Mouse (Mus musculus) cerebral cortex, adult 2 months (tissue): Measurements from ENCODE around the gene 9230112D13Rik.

Experiments used
- WGBS: fragments of 180-500 bp; shearing (Covaris S2); methylation state at CpG from one replicate; pipeline ENCODE4 v1.1.7; 2018; 5-methylcytosine and 5-hydroxymethylcytosine counted together

9230112D13Rik gene

DNA sequence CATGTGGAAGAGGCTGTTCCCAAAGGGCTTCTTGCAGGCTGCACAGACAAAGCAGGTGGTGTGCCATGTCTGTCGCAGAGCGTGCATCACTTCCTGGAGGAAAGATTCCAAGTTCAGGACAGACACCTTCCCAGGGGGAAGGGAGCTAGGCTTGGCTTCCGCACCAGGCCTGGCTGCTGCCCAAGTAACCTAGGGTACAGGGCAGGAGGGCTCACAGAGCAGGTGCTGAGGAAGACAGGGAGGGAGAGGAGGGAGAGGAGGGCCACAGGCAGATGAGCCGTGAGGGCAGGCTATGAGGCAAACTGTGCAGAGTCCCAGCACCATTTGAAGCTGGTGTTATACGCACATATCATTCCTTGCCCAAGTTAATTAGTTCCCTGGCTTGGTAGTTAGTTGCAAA lies 19.3 kb upstream of the 9230112D13Rik start:
- 87% methylated on average over 5 of the region's 5 CpGs for WGBS

DNA sequence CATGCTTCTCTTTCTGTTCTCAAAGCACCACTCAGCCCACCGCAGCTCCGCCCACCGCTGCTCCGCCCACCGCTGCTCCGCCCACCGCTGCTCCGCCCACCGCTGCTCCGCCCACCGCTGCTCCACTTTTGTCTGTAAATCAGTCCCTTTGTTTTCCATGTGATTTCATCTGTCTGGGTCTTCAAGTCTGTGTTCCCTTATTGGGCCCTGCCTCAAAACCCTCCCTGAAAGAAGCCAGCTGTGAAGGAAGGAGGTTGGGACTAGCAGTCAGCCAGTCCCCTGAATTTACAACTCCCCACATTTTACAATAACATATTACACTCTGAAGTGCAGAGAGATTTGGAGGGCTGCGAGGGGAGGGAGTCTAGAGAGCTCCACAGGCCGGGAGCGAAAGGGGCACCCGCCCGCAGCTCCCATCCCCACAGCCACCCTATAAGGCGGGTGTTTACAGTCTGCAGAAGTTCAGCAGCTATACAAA lies 18.1 kb upstream of the 9230112D13Rik start:
- WGBS, result 36% methylated on average over 13 of the region's 17 CpGs

DNA sequence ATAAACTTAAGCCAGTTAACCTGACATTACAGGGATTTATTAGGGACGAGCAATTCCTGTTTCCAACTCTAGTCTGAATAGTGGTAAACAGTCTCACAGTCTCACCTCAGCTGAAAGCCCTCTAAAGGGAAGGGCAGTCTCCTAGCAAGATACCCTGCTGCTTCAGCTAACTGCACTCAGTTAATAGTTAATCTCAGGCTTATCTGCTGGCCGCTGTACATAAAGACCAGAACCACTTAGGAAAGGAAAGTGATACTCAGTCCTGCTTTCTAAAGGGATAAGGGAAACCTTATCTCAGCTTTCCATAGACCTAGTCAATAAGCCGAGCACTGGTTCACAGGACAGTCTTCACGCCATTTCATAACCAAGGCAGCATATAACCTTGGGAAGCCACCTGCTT lies 13.3 kb upstream of the 9230112D13Rik start:
- WGBS, result 96% methylated on average over 4 of the region's 4 CpGs

DNA sequence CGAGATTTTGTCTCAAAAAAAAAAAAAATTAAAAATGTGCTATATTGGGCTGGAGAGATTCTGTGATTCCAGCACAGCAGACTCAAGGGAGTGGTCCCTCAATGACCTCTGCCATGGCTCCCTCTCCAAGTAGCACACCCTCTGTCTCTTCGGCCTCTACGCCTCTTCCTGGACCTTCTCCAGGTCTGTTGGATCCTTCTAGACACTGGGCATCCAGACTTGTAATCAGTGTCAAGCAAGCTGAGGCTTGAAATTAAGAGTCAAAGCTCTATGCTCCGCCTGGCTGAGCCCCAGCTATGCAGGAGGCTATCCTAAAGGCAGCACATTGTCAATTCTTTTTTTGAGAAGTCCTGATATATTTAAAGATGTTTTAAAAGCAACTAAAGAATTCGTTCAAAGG lies 10.9 kb upstream of the 9230112D13Rik start:
- 74% methylated on average over 5 of the region's 5 CpGs for WGBS

DNA sequence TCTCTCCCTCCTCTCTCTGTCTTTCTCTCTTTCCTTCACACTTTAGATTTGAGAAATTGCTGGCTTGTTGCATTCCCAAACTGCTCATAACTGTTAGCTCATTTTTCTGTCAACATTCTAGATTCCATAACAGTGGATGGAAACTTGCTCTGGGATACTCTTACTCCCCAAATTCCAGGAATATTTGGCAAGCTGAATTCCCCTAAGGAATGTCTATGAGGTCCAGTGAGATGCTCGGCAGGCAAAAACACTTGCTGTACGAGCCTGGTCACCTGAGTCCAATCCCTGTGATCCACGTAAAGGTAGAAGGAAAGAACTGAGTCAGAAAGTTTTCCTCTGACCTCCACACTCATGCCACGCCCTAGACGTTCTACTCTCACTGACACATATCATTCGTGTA lies 9.9 kb upstream of the 9230112D13Rik start:
- 87% methylated on average over 6 of the region's 6 CpGs for WGBS

DNA sequence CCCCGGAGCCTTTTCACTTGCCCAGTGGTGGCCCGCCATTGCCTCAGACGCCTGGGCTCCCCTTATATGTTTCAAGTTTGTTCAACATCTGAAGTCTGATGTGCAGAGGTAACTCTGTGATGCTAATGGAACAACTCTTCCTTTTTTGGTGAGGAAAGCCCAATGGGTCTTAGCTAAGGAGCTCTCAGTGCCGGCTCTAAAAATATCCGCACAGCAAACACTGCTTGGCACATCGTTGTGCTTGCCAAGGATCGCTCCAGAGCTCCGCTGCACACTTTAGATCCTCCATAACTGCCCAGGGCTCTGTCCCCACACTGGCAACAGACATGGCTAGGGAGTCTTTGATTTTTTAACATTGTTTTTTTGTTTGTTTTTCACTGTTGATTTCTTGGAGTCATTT lies 6.2 kb upstream of the 9230112D13Rik start:
- 42% methylated on average over 8 of the region's 8 CpGs for WGBS

DNA sequence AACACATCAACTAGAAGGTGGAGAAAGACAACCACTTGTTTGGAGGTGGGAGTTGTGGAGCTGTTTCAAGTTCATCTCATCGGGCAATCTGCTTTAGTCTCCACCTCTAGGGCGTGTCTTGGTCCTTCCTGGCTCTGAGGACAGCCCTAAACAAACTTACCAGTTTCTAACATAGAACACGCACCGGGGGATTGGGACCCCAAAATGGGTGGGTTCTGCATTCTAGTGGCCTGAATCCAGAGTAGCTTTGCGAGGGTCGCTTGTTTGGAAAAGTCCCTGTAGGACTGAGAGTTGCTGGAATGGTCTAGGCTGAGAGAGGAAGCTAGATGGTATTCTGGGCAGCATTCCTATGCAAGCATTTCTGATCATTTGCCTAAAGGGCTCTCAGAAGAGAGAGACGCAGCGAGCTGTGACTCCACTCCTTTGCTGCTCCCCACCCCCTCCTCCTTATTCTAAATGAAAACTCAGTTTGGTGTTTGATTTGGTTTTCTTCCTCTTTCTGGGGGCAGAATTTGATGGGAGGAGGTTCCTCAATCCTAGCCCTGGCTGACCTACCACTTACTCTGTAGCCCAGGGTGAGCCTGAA lies 4.5 kb downstream of the 9230112D13Rik start:
- WGBS, result 88% methylated on average over 8 of the region's 8 CpGs

DNA sequence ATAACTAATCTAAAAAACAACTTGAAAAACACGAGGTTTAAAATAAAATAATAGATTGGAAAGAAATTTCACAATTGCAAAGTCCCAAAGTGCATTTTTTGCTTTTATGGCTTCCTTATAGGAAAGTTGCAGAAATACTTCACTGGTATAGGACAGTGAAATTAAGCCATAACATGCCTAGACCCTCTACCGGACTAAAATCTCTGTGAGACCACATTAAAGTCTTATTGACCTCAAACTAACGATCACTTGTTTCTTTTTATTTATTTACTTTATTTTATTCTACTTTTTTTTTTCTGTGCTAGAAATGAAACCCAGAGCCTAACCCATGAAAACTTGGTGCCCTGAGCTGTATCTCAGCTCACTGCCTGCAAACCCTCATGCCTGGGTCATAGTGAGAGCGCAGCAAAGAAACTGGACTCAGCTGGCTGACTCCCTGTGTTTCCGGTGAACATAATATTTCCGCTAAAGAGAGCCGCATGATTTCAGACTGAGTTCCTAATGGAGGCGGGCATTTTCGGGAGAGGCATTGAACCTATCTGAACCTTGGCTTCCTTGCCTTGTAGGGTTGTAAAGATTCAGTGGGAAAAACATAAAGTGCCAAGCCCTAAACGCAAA lies 5.5 kb downstream of the 9230112D13Rik start:
- WGBS, result 92% methylated on average over 10 of the region's 10 CpGs

DNA sequence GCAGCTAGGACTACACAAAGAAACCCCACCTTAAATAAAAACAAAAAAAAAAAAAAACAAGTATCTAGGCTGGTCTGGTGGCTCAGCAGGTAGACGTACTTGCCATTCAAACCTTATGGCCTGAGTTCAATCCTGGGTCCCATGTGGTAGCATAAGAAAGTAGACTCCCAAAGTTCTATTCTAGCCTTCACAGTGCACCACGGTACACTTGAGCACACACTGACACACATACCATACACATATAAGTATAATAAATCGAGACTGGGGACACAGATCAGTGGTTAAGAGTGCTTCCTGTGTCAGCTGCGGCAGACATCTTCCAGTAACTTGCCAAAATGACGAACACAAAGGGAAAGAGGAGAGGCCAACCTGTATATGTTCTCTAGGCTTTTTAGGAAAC lies 6.7 kb downstream of the 9230112D13Rik start:
- WGBS, result 89% methylated on average over 5 of the region's 5 CpGs

DNA sequence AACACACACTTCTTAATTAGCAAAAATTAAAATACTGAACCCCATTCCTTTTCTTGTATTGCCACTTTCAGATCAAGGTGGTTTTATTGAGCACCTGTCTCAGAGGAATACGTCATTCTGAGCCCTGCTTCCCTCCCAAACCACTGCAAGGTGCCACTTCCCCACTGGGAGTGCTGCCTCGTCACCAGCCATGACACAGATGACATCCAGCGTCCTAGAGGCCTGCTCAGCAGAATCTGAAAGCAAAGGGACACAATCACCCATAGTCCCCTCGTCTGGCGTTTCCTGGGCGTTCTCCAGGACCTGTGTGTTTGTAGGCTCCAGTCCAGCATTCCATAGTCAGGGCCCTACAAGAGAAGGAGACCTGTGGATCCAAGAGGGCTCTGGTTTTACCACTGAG lies 8.5 kb downstream of the 9230112D13Rik start:
- 51% methylated on average over 6 of the region's 6 CpGs for WGBS

DNA sequence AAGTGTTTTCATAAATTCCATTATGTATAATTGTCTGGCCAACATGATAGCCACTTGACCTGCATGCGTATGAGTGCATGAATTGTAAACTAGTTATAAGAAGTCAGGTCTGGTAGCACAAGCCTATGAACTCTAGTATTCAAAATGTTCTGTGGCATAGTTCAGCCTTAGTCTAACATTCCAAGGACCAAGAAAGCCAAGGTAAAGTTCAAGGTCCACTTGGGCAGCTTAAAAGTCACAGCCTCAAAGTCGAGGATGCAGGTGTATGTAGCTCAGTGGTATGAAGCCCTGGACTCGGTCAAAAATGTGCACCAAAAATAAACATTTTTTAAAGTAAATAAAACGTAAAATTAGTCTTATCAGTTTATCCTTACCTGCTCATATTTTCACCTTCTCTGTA lies 10.0 kb downstream of the 9230112D13Rik start:
- WGBS, result 92% methylated on average over 4 of the region's 4 CpGs

DNA sequence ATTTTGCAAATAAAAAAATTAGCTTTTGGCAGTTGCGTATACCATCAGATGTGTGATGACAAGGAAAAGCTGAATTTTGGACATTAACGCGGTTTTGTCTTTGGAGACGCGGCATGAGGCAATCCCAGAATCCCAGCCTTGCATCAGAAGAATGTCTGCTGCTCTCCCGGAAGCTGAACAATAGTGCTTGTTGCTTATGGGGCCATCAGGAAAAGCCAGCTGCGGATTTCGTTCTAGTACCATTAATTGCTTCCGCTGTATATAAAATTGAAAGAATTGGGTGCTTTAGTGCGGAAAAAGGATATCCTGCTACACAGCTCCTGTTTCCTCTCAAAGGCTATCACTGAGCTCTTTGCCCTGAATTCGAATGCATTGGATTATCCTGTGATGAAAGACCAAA lies 10.7 kb downstream of the 9230112D13Rik start:
- 60% methylated on average over 11 of the region's 11 CpGs for WGBS

DNA sequence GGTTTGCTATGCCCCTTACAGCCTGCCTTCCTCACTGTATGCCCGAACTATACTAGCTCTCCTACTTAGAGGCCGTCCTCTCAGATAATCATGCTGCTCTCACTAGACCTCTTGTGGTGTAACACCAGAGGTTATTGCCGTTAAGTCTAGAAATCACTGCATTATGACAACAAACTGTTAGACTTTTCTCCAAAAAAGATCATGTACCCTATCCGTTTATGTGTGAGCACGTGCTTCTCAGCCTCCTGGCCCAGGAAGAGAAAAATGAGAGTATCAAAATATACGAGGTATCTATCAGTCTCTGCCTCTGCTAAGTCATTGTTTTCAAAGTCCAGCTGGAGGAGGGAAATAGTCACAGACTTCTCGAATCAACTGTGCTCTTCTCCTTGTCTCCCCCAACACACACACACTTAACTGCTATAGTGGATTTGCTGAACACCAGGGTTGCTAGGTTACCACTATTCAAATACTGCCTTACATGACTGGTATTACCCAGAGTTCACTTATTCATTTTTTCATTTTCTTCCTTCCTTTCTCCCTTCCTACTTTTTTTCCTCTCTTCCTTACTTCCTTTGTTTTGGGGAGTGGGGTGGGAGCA lies 13.7 kb downstream of the 9230112D13Rik start:
- 49% methylated on average over 7 of the region's 7 CpGs for WGBS

DNA sequence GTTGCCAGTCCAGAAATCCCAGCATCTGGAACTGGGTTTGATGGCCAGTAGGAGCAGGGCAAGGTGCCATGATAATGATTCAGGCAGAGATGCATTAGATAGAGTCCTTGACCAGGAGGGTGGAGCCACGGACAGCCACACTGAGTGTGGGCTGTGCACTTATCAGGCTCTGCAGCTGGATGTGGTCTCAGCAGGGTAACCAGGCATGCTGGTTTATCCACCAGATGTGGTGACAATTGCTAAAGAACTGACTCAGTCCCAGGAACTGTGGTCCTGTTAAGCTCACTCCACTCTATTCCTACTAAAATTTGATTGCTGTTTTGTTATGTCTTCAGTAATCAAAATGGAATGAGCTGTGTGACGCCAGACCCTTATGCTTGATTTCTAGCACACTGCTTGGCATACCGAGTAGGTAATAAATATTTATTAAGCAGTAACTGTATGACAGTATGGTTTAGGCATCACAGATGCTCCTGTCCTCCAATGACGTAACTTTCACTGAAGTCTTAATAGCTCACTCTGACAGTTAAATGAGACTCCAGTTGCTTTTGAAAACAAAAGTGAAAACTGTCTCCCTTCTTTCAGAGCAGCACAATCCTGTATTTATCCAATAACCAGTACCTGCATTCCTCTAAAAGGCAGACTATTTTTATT lies 14.3 kb downstream of the 9230112D13Rik start:
- 57% methylated on average over 4 of the region's 4 CpGs for WGBS

DNA sequence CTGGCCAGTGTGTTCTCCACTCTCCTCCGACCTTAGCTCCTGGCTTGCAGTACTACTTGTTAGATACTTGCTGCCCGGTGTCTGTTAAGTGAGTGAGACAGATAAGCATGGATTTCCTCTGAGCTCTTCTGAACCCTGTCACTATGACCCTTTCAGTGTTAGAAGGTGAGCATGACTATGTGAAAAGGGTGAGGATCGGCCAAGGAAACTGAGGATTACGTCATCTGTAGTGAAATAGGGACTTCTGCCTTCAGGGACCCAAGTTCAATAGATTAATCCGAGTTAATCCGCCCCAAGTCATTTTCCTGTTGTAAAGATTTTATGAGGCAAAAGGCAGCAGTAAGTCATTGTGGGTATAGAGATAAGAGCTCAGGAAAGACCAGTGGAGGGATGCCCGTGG lies 17.3 kb downstream of the 9230112D13Rik start:
- 92% methylated on average over 7 of the region's 7 CpGs for WGBS

DNA sequence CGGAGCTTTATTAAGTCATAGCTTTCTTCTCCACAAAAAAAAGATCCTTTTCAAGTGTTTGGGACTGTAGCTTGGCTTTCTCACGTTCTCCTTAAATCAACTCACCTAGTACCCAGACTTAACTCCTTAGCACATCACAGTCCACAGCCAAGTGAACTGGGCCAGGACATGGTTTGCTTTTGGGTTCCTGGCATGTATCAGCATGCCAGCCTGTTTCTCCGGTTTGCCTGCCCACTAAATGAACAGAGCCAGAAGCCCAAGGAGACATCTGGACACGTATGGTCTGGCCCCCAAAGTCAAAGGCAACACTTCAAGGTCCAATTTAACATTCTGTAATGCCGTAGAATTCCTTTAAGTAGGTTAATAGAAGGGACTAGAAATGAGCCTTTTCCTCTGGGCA lies 18.2 kb downstream of the 9230112D13Rik start:
- WGBS, result 84% methylated on average over 5 of the region's 5 CpGs

DNA sequence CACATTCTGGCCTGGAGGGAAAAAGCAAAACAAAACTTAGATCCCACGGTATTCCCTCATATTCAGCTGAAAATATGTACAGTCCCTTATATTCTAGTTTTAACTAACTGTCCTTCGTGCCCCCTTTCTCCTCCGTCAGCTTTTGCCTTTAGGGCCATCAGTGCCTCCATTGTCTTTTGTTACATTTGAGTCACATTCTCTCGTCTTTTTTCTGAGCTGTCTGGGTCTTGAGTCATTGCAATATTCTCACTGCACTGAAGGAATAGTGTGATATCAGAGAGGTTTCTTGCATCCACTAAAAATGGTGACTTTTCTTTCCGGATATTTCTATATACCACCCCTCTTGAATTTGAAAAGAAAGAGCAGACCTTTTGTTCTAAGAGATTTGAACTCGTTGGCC lies 18.8 kb downstream of the 9230112D13Rik start:
- whole genome bisulfite sequencing, result 26% methylated on average over 6 of the region's 6 CpGs

DNA sequence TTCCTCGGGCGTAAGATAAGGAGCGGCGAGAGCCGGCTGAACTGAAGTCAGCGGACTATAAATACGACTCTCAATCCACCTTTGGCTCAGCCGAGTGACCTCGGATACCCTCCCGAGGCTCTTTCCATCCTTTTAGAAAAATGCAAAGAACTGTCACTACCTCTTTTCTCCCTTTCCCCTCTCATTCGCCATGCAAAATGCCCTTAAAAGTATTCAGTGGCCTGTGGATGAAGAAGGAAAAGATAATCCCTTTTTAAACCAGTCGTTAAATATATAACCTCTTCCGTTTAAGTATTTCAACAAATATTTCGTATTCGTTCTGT lies 19.3 kb downstream of the 9230112D13Rik start, which contains the start of gene Bmpr1a:
Gene Bmpr1a (minus strand): TSS at position 17 of the 323 bp plus-strand sequence.
- 5% methylated on average over 15 of the region's 15 CpGs for WGBS

DNA sequence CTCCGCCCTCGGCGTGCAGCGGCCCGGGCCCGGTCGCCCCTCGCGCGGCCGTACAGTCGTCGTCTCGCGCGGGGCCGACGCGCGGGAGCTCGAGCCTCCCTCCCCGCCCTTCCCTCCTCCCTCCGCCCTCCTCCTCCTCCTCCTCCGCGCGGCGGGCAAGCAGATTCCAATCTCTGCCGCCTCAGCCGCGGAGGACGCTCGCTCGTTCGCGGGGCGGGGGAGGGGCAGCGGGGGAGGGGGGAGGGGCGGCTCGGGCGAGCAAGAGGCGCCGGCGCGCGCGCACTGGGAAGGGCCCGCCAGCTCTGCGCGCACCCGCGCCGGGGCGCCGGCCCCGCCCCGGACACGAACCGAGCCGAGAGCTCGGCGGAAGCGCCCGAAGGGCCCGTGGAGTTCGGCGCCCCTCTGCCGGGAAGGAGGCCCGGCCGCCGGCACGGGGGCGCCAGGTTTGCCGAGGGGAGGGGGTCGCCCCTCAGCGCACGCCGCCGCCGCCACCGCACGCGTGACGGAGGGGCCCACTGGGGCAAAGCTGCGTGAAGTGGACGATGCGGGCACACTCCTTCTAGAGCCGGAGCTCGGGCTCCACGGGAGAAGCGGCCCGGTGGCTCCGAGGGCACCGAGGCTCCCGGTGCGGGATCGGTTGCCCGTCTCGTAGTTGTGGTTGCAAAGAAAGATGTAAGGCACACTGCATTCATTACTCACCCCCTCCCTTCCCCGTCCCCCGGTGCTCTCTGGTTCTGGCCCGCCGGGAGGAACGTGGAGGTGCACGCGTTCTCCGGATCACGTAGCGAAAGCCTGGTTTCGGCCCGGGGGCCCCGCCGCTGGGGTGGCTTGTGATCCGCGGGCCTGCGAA lies 19.9 kb downstream of the 9230112D13Rik start:
- under 1% methylated on average over 108 of the region's 115 CpGs for WGBS

DNA sequence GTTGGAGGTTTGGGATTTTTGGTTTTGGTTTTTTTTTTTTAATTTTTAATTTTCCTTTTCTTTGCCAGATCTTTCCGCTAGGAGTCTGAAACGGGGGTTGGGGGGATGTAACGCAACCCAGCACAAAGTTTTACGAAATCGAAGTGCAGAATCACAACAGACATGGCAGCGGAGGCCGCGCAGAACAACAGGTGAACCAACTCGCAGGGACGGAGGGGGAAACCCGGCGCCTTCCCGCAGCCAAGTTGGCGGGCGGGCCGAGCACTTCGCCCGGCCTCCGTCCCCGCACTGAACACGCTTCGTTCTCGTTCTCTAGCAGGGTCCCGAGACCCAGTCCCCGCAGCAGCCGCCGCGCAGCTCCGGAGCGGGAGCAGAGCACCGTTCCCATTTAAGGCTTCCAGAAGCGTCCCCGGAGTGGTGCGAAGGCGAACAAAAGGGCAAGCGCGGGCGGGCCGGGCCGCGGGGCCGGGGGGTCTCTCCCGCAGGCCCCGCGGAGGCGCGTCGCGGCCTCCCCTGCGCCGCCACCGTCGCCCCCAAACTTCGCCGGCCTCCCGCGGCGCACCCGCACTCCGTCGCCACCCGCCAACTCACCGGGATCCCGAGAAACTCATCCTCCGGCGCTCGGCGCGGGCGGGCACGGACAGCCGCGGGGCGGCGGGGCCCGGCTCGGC lies 20.7 kb downstream of the 9230112D13Rik start:
- under 1% methylated on average over 76 of the region's 77 CpGs for WGBS

DNA sequence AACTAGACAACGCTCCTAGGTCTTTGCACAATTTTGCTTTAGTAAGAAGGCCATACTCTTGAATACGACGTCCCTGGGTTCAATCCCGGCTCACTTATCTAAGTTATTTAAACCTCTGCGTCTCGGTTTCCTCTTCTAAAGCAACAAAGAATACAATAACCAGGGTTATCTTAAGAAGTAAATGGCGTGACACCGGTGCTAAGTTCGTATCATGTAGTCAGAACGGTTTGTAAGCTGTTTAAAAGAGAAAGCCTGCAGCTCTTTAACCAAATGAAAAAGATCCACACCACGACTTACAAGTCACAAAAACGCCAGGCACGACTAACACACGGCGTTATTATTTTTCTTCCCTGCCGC lies 21.2 kb downstream of the 9230112D13Rik start:
- 2% methylated on average over 16 of the region's 16 CpGs for WGBS

DNA sequence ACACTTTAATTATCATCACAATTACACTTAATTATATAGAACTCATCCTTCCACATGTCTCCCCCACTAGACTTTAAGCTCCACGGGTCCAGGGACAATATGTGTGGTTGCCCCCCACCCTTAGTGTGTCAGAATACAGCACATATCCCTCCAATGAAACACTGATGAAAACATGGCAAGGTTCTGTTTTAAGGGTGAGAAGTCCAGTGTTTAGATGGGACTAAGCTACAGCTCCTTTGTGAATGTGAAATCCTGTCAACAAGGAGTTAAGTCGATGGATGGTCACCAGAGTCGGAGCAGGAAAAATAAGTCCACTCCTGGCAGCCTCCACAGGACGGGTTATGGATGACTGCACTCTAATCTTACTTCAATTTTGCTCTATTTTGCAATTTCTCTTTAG lies 22.3 kb downstream of the 9230112D13Rik start:
- 28% methylated on average over 4 of the region's 4 CpGs for WGBS
